Mouse (Mus musculus) cortical plate, adult 2 months (tissue): ENCODE measurements around the gene Ddx54. TPM values are rescaled to one million over a fixed set of nuclear protein-coding genes. Genes with fewer than 3 reads are reported as not detected.

ENCODE experiments used
- H3K27ac ChIP-seq: fragments of 200-500 bp; 2 replicates; pipeline ENCODE4 v1.5.1; 2012; ENCODE audit warnings: low read length, control low read depth, inconsistent platforms; ENCODE audit not compliant: insufficient read depth
- H3K4me1 ChIP-seq: fragments of 200-500 bp; 2 replicates; pipeline ENCODE4 v1.6.1; 2011; ENCODE audit warnings: low read length; ENCODE audit not compliant: control insufficient read depth, insufficient read depth
- H3K4me3 ChIP-seq: fragments of 200-500 bp; 2 replicates; pipeline ENCODE4 v1.5.1; 2011; ENCODE audit warnings: mild to moderate bottlenecking, low read length, control low read depth; ENCODE audit not compliant: insufficient read depth
- CTCF ChIP-seq: fragments of 200-500 bp; IDR thresholded peaks from 2 replicates; pipeline ENCODE4 v1.5.1; 2011; ENCODE audit warnings: mild to moderate bottlenecking, control low read depth, low read length; ENCODE audit not compliant: insufficient read depth; ENCODE audit errors: extremely low read depth
- POLR2A ChIP-seq: fragments of 200-500 bp; IDR thresholded peaks from 2 replicates; pipeline ENCODE4 v1.6.1; 2011; ENCODE audit warnings: mild to moderate bottlenecking, low read length, control low read depth; ENCODE audit not compliant: insufficient read depth; ENCODE audit errors: extremely low read depth
- polyA plus RNA-seq: library from polyadenylated mRNA; depleted of rRNA; stranded (reverse); fragments of >200 nt; gene quantifications from 2 replicates; pipeline ENCODE4 v1.2.3, GENCODE M21; 2012

The Ddx54 gene
- polyA plus RNA-seq, 1 experiment = 31.0 TPM

DNA sequence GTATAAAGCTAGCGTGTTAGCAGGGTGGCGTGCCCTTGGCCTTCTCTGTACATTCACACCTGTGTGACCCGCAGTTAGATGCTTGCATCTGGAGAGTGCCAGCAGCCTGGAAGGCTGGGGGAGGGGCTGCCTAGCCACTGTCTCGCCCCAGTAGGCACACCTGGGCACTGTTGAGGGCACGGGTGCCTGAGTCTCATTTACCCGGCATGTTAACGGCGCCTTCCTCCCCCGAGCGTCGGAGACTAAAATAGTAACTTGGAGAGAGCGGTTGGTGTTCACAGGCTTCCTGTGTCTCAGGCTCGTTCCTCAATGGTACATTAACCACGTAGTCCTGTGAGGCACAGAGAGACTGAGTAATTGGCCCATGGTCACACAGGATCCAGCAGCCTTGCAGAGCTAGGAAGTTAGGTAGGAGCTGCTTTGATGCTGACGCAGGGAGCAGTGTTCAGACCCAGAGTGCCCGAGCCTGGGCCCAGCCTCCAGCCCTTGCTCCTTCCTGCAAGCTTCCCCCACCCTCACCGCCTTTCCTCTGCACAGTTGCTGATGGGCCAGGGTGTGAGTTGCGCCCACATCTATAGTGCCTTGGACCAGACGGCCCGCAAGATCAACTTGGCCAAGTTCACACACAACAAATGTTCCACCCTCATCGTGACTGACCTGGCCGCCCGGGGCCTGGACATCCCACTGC is 8.7 kb downstream of the Ddx54 start:
- H3K27ac ChIP-seq = no peak overlapping the region
- peaks cover 3% of the 10 kb centered on the region; the same call in 1 of the 2 replicates for H3K4me1 ChIP-seq
- TF ChIP-seq CTCF (no peak), POLR2A (no peak)
- no peak overlapping the region for H3K4me3 ChIP-seq

GRCm38 (mm10) chr5:120621846-120622197 is 9.3 kb downstream of the Ddx54 start:
- Histone ChIP-seq H3K4me1 (peaks cover 3% of the 10 kb centered on the region; the same call in 1 of the 2 replicates), H3K27ac (no peak overlapping the region), H3K4me3 (no peak overlapping the region)
- TF ChIP-seq POLR2A (no peak), CTCF (no peak)

- H3K4me3 ChIP-seq = no peak overlapping the region
- H3K4me1 ChIP-seq = peaks cover 3% of the 10 kb centered on the region; the same call in 1 of the 2 replicates
- H3K27ac ChIP-seq = no peak overlapping the region
Measured at GRCm38 (mm10) chr5:120622198-120622851, 9.8 kb downstream of the Ddx54 start.

DNA sequence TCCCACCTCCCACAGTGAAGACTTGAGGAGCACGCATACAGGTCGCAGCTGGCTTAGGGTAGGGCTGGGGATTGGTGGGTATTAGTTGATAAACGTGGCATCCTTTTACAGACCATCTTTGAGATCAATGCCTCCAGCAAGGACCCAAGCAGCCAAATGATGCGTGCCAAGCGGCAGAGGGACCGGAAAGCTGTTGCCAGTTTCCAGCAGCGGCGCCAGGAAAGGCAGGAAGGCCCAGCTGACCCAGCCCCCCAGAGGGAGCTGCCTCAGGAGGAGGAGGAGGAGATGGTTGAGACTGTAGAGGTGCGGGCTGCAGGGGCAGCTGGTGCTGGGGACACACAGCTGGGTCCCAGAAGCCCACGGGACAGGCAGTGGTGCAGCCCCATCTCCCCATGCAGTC is 11.9 kb downstream of the Ddx54 start:
- Histone ChIP-seq H3K4me3 (no peak overlapping the region), H3K4me1 (peaks cover 3% of the 10 kb centered on the region; the same call in 1 of the 2 replicates), H3K27ac (no peak overlapping the region)
- no peak for TF ChIP-seq POLR2A
- no peak for TF ChIP-seq CTCF

More at GRCm38 (mm10) chr5:120622198-120622851, 9.8 kb downstream of the Ddx54 start:
- TF ChIP-seq CTCF (no peak), POLR2A (no peak)

DNA sequence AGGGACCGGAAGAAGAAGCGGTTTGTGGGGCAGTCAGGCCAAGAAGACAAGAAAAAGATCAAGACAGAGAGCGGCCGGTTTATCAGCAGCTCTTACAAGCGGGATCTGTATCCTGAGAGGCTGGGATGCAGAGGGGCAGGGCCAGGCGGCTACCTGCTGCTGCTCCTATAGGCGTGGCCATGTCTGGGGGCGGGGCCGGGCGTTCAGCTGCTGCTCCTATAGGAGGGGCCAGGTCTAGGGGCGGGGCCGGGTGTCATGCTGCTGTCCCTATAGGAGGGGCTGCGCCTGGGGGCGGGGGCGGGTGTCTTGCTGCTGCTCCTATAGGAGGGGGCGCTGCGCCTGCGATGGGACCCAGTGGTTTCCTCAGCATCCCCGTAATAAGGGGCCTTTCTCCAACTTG is 13.9 kb downstream of the Ddx54 start:
- no peak overlapping the region for H3K27ac ChIP-seq
- TF ChIP-seq CTCF (no peak), POLR2A (no peak)
- no peak overlapping the region for H3K4me3 ChIP-seq
- peaks cover 3% of the 10 kb centered on the region; the same call in 1 of the 2 replicates for H3K4me1 ChIP-seq

DNA sequence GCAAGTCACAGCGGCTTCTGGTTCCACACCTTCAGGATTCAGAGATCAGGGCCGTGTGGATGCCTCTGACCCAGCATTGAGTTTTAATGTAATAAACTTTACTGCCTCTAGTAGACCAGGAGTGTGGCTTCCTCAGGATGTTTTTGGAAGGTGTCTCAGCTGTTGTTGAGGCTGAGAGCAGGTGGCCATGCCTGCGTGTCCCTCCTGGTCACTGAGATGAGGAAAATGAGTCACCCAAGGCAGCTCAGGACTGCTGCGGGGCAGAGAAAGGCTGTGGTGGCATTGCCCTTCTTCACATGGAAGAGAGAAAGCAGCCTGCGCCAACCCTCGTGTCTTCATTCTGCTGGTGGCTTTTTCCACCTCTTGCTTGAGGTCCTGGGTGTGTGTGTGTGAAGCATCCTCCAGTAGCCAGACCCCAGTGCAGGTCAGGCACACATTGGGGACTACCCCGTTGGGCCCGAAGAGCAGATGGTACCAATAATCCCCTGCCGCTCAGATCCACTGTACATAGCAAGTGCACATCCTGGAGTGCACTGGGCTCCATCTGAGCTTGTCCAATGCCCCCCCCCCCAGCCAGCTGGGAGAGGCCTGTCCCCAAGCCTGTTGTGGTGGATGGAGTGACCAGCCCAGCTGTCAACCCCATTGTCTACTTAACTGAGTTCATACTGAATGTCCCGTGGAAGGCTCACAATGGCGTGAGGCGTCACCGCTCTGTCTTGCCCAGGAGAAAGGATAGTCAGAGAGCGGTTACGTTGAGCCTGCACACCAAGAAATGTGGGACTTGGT is 15.2 kb downstream of the Ddx54 start:
- H3K4me3 ChIP-seq = no peak overlapping the region
- H3K27ac ChIP-seq = no peak overlapping the region
- no peaks in the 10 kb centered on the region for H3K4me1 ChIP-seq
- TF ChIP-seq CTCF = no peak
- no peak for TF ChIP-seq POLR2A

DNA sequence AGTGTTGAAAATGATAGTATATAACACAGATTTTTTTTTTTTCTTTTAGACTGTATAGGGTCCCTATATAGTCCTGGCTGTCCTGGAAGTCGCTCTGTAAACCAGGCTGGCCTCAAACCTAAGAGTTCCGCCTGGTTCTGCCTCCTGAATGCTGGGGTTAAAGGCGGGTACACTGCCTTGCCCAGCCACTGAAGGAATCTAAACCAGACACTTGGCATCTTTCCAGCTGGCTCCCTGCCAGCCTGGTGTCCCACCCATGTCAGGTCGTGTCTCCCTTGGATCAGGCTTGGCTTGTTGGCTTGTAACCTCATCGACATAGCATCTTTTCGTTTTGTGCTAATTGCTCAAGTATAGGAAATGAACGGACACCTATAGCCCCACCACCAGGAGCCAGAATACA is 16.1 kb downstream of the Ddx54 start:
- no peaks in the 10 kb centered on the region for H3K4me1 ChIP-seq
- no peak for TF ChIP-seq POLR2A
- no peak for TF ChIP-seq CTCF
- no peak overlapping the region for H3K4me3 ChIP-seq
- H3K27ac ChIP-seq = no peak overlapping the region

- no peak for TF ChIP-seq POLR2A
- no peak for TF ChIP-seq CTCF
- H3K4me3 ChIP-seq = no peak overlapping the region
- H3K4me1 ChIP-seq = no peaks in the 10 kb centered on the region; the same call in 1 of the 2 replicates
Measured at GRCm38 (mm10) chr5:120631128-120631527, 18.6 kb downstream of the Ddx54 start.

DNA sequence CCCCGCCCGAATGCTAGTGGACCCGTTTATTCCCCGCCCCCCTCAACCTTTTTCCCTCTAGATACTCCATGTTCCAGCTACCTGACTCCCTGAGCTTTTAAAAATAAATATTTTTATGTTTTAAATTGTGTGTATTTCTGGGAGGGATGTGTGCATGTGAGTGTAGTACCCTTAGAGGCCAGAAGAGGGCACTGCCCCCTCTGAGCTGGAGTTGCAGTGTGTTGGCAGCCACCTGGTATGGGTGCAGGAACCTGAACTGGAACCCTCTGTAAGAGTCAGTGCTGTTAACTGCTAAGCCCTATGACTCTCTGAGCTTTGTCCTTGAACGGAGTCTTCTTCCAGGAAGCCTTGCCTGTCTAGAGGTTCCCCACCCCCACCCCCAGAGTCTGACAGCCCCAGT is 19.4 kb downstream of the Ddx54 start:
- Histone ChIP-seq H3K4me1 (peaks cover 2% of the 10 kb centered on the region; the same call in 1 of the 2 replicates), H3K27ac (no peak overlapping the region), H3K4me3 (no peak overlapping the region)
- TF ChIP-seq POLR2A (no peak), CTCF (no peak)

More at GRCm38 (mm10) chr5:120631128-120631527, 18.6 kb downstream of the Ddx54 start:
- no peak overlapping the region for H3K27ac ChIP-seq
